Mouse (Mus musculus) intestine, embryonic 16.5 days (tissue): ENCODE data around the gene Gm3159. TPM values are rescaled to one million over a fixed set of nuclear protein-coding genes. Genes with fewer than 3 reads are reported as not detected.
"Not testable (repeated sequence)": the region's sequence is repeated elsewhere in the genome, so short reads cannot be mapped to it uniquely, and the experiment has no call there.

Experiments
- ATAC-seq: fragments of 200-750 bp; cut with Nextera tagmentation; 2 replicates; pipeline ENCODE4 v1.8.0; 2017; ENCODE audit warnings: moderate TSS enrichment, moderate library complexity
- H3K27ac ChIP-seq: fragments of 300-500 bp; sonication (generic); 2 replicates; pipeline ENCODE4 v1.5.1; 2014; ENCODE audit warnings: mild to moderate bottlenecking, low read length
- H3K27me3 ChIP-seq: fragments of 300-500 bp; sonication (generic); replicated peaks from 2 replicates; pipeline ENCODE4 v1.6.1; 2014; ENCODE audit warnings: low read length, control low read depth, mixed read lengths; ENCODE audit not compliant: control insufficient read depth, insufficient read depth
- H3K36me3 ChIP-seq: fragments of 300-500 bp; sonication (generic); 2 replicates; pipeline ENCODE4 v1.6.1; 2014; ENCODE audit warnings: low read length, control low read depth; ENCODE audit not compliant: control insufficient read depth, insufficient read depth
- H3K4me1 ChIP-seq: fragments of 300-500 bp; sonication (generic); 2 replicates; pipeline ENCODE4 v1.6.1; 2014; ENCODE audit warnings: low read length, control low read depth, mixed read lengths; ENCODE audit not compliant: control insufficient read depth, insufficient read depth
- H3K4me2 ChIP-seq: fragments of 300-500 bp; sonication (generic); 2 replicates; pipeline ENCODE4 v1.6.1; 2014; ENCODE audit warnings: low read depth, low read length, control low read depth
- H3K4me3 ChIP-seq: fragments of 300-500 bp; sonication (generic); 2 replicates; pipeline ENCODE4 v1.5.1; 2014; ENCODE audit warnings: mild to moderate bottlenecking, low read length
- H3K9ac ChIP-seq: fragments of 300-500 bp; sonication (generic); 2 replicates; pipeline ENCODE4 v1.6.1; 2014; ENCODE audit warnings: low read depth, low read length
- H3K9me3 ChIP-seq: fragments of 300-500 bp; sonication (generic); 2 replicates; pipeline ENCODE4 v1.6.1; 2016; ENCODE audit warnings: low read length, control low read depth; ENCODE audit not compliant: control insufficient read depth
- WGBS: fragments of 180-500 bp; shearing (Covaris S2); extraction: QIAGEN DNeasy Blood & Tissue Kit; methylation state at CpG from one replicate; pipeline ENCODE4 v1.1.7; 2014; 5-methylcytosine and 5-hydroxymethylcytosine counted together
- polyA plus RNA-seq: library from polyadenylated mRNA; unstranded; fragments of >200 nt; fragmentation: Nextera tagmentation; extraction: Ambion mirVana; gene quantifications from 2 replicates; pipeline ENCODE4 v1.2.1, GENCODE M21; 2015

Gene Gm3159
- polyA plus RNA-seq: not detected in 2 replicates

DNA sequence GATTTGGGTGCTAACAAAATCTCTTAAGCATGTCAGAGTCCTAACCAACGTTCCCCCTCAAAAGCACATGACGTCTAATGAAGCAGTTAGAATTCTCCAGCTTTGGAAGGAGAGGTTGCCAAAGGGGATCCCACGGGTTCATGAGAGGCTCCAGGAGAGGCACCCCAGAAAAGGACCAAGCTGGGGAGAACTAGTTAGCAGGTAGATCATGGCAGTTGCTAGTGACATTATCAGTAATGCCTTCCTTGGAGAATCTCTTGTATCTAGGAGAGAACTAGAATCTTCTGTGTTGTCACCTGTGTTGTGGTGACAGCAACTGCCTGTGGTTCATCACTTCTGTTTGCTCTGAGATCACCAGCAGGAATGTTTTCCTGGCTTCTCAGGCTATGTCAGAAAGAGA lies at the start of gene Gm3159:
Gene Gm3159 (plus strand): TSS at position 301 of the 400 bp plus-strand sequence.
- H3K4me2 ChIP-seq, ATAC-seq, H3K4me3 ChIP-seq, H3K36me3 ChIP-seq, H3K27ac ChIP-seq, H3K9me3 ChIP-seq, H3K9ac ChIP-seq, H3K27me3 ChIP-seq, H3K4me1 ChIP-seq: not testable (repeated sequence)
- 64% methylated on average over 2 of the region's 3 CpGs for WGBS

DNA sequence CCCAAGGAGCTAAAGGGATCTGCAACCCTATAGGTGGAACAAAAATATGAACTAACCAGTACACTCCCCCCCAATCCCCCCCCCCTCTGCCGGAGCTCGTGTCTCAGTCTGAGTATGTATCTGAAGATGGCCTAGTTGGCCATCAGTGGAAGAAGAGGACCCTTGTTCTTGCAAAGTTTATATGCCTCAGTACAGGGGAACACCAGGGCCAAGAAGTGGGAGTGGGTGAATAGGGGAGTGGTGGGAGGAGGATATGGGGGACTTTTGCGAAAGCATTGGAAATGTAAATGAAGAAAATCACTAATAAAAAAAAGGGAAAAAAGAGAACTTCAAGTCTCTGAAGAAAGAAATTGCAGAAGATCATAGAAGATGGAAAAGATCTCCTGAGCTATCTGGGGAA lies 28.3 kb upstream of the Gm3159 start:
- H3K4me1 ChIP-seq, H3K9me3 ChIP-seq, H3K9ac ChIP-seq, H3K4me3 ChIP-seq, H3K27ac ChIP-seq, H3K4me2 ChIP-seq, H3K36me3 ChIP-seq, H3K27me3 ChIP-seq, ATAC-seq: not testable (repeated sequence)
- 93% methylated on average over 3 of the region's 3 CpGs for WGBS

DNA sequence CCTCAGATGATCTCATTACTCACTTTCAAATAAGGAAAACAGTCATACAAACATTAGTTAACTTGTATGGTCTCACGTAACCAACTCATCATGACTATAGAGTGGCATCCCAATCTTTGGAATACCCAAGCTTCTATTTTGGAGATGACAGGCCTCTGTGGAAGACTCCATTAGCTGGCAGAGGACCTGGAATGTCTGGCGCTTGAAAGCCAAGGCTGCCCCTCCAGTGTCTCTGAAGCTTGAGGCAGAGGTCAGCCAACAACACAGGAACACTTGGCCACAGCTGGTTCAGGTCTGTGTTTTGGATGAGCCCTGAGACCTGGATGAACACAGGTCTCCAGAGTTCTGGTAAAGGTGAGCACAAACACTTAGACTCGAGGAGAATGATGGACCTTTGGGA lies 27.6 kb upstream of the Gm3159 start:
- H3K4me1 ChIP-seq, H3K9ac ChIP-seq, H3K4me3 ChIP-seq, H3K4me2 ChIP-seq, ATAC-seq, H3K27ac ChIP-seq, H3K27me3 ChIP-seq, H3K9me3 ChIP-seq, H3K36me3 ChIP-seq: not testable (repeated sequence)
- 71% methylated on average over 3 of the region's 3 CpGs for WGBS

DNA sequence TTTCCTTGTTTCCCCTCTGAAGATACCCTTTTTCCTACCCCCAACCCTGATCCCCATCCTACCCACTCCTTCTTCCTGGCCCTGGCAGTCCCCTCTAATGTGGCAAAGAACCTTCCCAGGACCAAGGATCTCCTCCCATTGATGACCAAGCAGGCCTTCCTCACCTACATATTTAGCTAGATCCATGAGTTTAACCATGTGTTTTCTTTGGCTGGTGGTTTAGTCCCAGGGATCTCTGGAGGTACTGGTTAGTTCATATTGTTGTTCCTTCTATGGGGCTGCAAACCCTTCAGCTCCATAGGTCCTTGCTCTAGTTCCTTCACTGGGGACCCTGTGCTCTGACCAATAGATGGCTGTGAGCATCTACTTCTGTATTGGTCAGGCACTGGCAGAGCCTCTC lies 19.5 kb upstream of the Gm3159 start:
- not testable (repeated sequence) for H3K4me3 ChIP-seq, H3K27ac ChIP-seq, H3K4me1 ChIP-seq, H3K36me3 ChIP-seq, ATAC-seq, H3K4me2 ChIP-seq, H3K9ac ChIP-seq, H3K9me3 ChIP-seq, H3K27me3 ChIP-seq

DNA sequence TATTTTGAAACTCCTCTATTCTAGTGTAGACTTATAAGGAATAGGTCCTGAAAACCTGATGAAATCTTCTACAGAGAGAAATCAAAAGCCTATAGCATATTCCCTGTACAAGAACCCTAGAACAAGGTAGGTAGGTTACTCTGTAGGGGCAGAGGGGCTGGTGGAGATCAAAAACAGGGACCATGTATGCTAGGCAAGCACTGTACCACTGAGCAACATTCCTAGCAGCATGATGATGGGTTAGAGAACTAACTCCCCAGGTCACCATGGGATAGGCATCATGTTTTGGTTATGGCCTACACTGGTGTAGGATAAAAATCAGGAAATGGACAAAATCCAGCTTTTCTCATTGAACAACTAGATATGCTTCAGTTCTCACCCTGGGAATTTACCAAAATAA lies 11.7 kb upstream of the Gm3159 start:
- H3K4me3 ChIP-seq, H3K4me2 ChIP-seq, H3K9me3 ChIP-seq, ATAC-seq, H3K4me1 ChIP-seq, H3K27ac ChIP-seq, H3K36me3 ChIP-seq, H3K27me3 ChIP-seq, H3K9ac ChIP-seq: not testable (repeated sequence)

DNA sequence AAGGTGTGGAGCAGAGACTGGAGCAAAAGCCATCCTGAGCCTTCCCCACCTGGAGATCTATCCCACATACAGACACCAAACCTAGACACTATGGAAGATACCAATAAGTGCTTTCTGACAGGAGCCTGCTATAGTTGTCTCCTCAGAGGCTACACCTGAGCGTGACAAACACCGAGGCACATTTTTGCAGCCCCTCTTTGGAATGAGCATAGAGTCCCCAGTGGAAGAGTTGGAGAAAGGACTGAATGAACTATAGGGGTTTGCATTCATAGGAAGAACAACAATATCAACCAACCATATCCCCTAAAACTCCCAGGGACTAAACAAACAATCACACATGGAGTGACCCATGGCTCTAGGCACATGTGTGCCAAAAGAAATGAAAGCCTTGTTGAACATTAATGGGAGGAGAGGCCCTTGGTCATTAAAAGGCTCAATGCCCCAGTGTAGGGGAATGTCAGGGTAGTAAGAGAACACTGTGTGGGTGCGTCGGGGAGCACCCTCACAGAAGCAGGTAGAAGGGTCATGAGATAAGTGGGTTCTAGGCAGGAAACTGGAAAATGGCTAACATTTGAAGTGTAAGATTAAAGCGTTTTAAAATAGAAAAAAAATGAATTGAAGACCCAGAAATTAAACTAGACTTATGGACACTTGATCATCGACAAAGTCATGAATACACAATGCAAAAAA lies 4.3 kb upstream of the Gm3159 start:
- H3K4me2 ChIP-seq, ATAC-seq, H3K9me3 ChIP-seq, H3K4me3 ChIP-seq, H3K9ac ChIP-seq, H3K27me3 ChIP-seq, H3K27ac ChIP-seq, H3K36me3 ChIP-seq, H3K4me1 ChIP-seq: not testable (repeated sequence)
- WGBS: 100% methylated on average over 3 of the region's 6 CpGs

DNA sequence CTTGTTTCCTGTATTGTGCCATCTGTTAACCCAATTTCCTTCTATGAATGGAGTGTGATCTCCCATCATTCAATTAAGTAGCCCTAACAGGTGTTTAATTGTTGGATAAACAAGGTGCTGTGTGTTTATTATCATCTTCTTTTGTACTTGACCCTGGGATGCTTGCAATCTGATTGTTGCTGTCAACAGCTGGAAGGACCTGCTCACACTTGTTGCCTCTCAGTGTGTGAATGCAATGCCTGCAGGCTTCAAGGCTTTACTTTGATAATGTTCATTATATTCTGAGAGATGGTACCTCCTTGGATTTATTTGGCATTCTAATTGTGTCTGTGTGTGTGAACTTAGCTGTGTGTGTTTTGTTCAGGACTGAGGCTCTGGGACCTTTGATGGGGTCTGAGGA lies 1.3 kb downstream of the Gm3159 start:
- not testable (repeated sequence) for H3K4me2 ChIP-seq, H3K4me3 ChIP-seq, ATAC-seq, H3K9me3 ChIP-seq, H3K27ac ChIP-seq, H3K27me3 ChIP-seq, H3K9ac ChIP-seq, H3K36me3 ChIP-seq, H3K4me1 ChIP-seq

DNA sequence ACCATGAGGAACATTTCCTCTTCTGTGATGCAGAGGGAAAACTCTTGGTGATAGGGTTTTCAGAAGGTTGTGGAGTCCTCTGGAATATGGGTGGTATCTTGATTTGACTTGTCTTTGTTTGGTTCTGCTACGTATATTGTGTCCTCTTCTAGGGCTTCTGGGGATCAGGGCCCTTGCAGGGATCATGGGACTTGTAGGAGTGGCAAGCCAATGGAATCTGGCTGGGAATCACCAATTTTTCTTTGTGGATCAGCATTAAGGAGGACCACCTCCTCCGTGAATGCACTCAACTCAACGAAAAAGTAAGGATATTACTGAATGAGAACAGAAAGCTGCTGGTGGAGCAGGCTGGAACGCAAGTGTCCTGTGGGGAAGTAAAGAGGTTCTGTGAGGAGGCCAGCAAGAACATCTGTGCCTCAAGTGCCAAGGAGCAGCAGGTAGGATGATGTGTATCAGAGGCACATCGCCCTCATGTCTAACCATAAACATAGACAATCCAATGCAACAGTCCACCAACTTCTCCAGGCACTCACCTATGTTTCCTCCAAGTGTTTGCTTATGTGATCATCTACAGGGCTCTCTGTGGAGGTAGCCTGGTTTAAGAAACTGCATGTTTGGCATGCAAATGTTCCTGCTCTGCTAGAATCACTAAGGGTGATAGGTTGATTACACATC lies 2.9 kb downstream of the Gm3159 start:
- not testable (repeated sequence) for ATAC-seq, H3K9ac ChIP-seq, H3K27me3 ChIP-seq, H3K4me1 ChIP-seq, H3K27ac ChIP-seq, H3K36me3 ChIP-seq, H3K9me3 ChIP-seq, H3K4me3 ChIP-seq, H3K4me2 ChIP-seq
- WGBS: 86% methylated on average over 5 of the region's 5 CpGs

DNA sequence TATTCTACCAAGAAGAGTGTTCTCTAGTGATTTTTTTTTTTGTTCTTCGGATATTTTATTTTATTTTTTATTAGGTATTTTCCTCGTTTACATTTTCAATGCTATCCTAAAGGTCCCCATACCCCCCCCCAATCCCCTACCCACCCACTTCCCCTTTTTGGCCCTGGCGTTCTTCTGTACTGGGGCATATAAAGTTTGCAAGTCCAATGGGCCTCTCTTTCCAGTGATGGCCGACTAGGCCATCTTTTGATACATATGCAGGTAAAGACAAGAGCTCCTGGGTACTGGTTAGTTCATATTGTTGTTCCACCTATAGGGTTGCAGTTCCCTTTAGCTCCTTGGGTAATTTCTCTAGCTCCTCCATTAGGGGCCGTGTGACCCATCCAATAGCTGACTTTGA lies 3.9 kb downstream of the Gm3159 start:
- H3K27me3 ChIP-seq, H3K36me3 ChIP-seq, H3K27ac ChIP-seq, ATAC-seq, H3K4me1 ChIP-seq, H3K9me3 ChIP-seq, H3K4me3 ChIP-seq, H3K9ac ChIP-seq, H3K4me2 ChIP-seq: not testable (repeated sequence)
- WGBS: 79% methylated on average over 4 of the region's 5 CpGs

DNA sequence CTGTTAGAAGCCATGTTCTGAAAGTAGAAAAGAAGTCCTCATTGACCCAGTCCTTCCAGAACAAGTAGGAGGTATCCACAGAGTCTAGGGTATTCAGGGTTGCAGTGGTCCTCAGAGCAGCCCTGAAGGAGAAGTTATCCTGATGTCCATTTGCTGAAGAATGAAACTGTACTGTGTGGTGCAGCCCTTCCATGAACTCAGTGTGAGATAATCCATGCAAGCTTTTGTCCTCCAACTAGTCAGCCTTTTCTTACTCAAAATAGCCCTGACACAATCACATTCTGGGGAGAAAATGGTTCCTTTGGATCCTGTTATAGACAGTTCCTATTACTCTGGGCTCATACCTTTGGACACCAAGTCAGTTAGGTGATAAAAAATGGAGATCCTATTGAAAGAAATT lies 6.5 kb downstream of the Gm3159 start:
- not testable (repeated sequence) for H3K4me3 ChIP-seq, H3K9ac ChIP-seq, H3K9me3 ChIP-seq, H3K27ac ChIP-seq, H3K36me3 ChIP-seq, H3K4me1 ChIP-seq, ATAC-seq, H3K4me2 ChIP-seq, H3K27me3 ChIP-seq
